Mouse (Mus musculus) ovary, postnatal 10 days (tissue): Measurements from ENCODE around the gene Fxyd6.
A peak's percentile ranks its signal among the peaks of the same experiment; 100 is the strongest.

Experiments used
- DNase-seq: peaks from one replicate; pipeline ENCODE4 v3.0.0; 2022; ENCODE audit warnings: low spot score

Fxyd6 gene

GRCm38 (mm10) chr9:45376427-45376826 lies 6.4 kb downstream of the Fxyd6 start:
- DNase-seq, result no peak

GRCm38 (mm10) chr9:45376883-45377282 lies 6.9 kb downstream of the Fxyd6 start:
- no peak for DNase-seq

GRCm38 (mm10) chr9:45380411-45381251 lies 10.6 kb downstream of the Fxyd6 start:
- no peak for DNase-seq

GRCm38 (mm10) chr9:45382336-45382735 lies 12.4 kb downstream of the Fxyd6 start:
- no peak for DNase-seq

GRCm38 (mm10) chr9:45382834-45383233 lies 12.8 kb downstream of the Fxyd6 start:
- DNase-seq, result no peak

GRCm38 (mm10) chr9:45383883-45384282 lies 13.9 kb downstream of the Fxyd6 start:
- DNase-seq, result no peak

- no peak for DNase-seq
Measured at GRCm38 (mm10) chr9:45386698-45387097, 16.7 kb downstream of the Fxyd6 start.

GRCm38 (mm10) chr9:45388385-45388994 lies 18.5 kb downstream of the Fxyd6 start:
- DNase-seq, result peak; percentile 80

GRCm38 (mm10) chr9:45389596-45389995 lies 19.6 kb downstream of the Fxyd6 start:
- DNase-seq, result no peak

- no peak for DNase-seq
Measured at GRCm38 (mm10) chr9:45391299-45391698, 21.3 kb downstream of the Fxyd6 start.

- DNase-seq, result no peak
Measured at GRCm38 (mm10) chr9:45395218-45395617, 25.2 kb downstream of the Fxyd6 start.

GRCm38 (mm10) chr9:45395796-45396195 lies 25.8 kb downstream of the Fxyd6 start:
- DNase-seq, result no peak

GRCm38 (mm10) chr9:45398336-45398735 lies 28.4 kb downstream of the Fxyd6 start:
- DNase-seq, result no peak

GRCm38 (mm10) chr9:45399434-45399833 lies 29.4 kb downstream of the Fxyd6 start, which contains the start of gene Fxyd2:
Fxyd2 (plus strand) TSS chr9:45399669.
- no peak for DNase-seq

GRCm38 (mm10) chr9:45401851-45402250 lies 31.9 kb downstream of the Fxyd6 start:
- DNase-seq, result no peak

- DNase-seq, result no peak
Measured at GRCm38 (mm10) chr9:45402957-45403356, 33.0 kb downstream of the Fxyd6 start.

GRCm38 (mm10) chr9:45405694-45406093 lies 35.7 kb downstream of the Fxyd6 start:
- DNase-seq, result no peak

GRCm38 (mm10) chr9:45406808-45407207 lies 36.8 kb downstream of the Fxyd6 start:
- no peak for DNase-seq

- peak; percentile 58 for DNase-seq
Measured at GRCm38 (mm10) chr9:45407706-45408675, 38.0 kb downstream of the Fxyd6 start.

GRCm38 (mm10) chr9:45410193-45410592 lies 40.2 kb downstream of the Fxyd6 start:
- no peak for DNase-seq

- no peak for DNase-seq
Measured at GRCm38 (mm10) chr9:45410614-45411013, 40.6 kb downstream of the Fxyd6 start.

- DNase-seq, result no peak
Measured at GRCm38 (mm10) chr9:45411111-45411510, 41.1 kb downstream of the Fxyd6 start.
